Mouse (Mus musculus): ENCODE data around the gene Zbtb45.

The Zbtb45 gene

DNA sequence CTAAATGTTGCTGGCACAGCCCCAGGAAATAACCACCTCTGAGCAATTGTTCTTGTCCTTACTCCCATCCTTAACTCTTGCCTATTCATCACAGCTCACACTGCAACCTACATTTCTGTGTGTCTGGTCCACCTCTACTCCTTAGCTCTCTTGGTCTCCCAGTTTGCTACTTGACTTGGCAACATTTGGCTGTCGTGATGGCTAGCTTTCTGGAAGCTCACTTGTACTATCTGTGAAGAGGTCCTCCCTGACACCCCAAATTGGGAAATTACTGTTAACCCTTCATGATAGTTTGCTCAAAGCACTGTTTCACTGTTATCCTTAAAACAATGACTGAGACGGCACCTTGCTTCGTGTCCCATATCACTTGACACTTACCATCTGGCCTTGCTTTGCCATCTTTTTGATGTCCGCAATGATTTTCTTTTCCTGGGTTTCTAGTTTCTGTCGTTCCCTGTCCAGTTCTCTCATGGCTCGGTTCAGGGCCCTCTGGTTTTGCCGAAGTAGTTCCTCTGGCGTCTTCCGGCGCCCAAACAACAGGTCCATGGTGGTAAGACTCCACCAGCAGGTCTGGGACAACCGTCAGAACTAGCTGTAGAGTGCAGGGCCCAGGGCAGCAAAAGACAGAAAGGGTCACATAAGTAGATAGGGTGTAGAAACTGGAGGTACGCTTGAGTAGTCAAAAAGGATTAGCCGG is 23.8 kb upstream of the Zbtb45 start:
- no peak for DNase-seq

DNA sequence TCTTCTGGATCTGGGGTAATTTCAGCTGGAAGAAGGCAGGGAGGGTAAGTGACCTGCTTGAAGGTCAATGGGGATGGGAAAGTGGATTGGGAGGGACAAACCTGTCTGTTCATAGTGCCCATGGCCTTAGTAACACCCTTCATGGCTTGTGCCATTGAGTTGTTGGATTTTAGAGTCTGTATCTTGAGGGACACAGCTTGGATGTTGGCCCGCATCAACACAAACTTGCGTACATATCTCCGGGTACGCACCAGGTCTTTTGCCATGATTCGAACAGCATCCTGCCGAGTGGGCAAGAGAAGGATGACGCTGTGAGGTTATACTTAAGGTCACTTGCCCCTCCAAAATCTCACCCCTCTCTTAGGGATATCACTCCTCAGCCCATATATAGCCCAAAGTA is 22.7 kb upstream of the Zbtb45 start:
- DNase-seq, result no peak

DNA sequence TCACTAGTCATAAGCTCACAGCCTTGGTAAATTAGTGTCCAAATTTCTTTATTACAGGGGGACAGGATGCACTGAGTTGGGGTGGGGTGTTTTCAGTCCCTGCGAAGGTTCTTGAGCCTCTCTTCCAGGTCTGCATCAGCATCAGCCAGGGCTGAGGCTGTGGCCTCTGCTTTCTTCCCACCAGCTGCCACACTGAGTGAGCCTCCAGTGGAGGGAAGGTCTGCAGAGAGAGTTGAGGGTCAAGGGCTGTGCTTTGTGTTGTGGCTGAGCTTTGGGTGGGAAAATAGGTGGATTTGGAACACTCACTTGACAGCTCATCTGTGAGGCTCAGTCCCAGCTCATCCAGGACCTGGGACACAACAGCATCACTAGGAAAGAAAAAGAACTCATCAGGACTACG is 22.1 kb upstream of the Zbtb45 start:
- no peak for DNase-seq

DNA sequence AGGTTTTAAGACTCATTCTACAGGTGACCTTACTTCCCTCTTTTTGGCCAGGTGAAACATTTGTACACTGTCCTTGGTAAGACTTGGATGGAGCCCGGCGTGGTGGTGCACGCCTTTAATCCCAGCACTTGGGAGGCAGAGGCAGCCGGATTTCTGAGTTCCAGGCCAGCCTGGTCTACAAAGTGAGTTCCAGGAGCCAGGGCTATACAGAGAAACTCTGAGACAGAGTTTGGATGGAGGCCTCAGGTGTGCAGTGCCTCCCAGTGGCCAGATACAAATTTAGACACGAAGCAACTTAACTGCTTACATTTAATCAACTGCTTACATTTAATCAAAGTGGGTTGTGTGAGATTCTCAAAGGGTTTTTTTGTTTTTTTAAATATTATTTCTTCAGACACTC is 21.2 kb upstream of the Zbtb45 start:
- DNase-seq, result no peak

DNA sequence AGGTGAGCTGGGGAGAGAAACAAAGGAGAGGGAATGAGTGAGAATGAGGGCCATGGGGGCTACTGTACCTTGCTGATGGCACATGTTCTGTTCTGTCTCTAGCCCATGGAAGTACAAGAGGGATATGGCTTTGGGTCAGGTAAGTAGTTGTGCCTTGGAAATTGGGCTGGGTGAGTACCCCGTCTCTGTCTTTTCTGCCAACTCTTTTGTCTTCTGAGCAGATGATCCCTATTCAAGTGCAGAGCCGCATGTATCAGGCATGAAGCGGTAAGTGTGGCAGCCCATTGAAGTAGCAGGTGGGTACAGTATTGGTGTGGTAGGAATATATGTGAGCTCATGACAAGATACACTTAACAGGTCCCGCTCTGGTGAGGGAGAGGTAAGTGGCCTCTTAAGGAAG is 19.2 kb upstream of the Zbtb45 start:
- DNase-seq, result no peak

DNA sequence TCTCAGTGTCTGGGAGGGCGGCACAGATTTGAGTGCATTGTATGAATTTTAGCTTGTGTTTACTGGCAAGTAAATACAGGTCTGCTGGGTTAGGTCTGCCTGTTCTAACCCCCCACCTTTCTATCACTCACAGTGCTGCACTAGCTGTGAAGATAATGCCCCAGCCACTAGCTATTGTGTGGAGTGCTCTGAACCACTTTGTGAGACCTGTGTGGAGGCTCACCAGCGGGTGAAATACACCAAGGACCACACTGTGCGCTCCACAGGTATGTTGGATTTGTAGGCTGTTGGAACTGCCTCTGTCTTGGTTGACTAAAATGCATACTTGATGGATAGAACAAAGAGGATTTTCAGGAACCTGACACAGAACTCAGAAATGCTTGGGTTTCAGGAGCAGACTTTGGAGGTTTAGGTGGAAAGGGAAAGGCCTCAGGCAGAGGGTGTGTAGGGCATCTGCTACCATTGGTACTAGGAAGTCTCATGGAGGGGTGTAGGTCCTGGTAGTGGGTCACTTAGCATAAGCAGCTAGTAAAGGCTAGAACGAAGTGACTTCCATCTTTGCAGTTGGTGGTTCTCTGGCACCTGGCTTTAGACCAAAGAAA is 15.8 kb upstream of the Zbtb45 start:
- DNase-seq, result no peak

DNA sequence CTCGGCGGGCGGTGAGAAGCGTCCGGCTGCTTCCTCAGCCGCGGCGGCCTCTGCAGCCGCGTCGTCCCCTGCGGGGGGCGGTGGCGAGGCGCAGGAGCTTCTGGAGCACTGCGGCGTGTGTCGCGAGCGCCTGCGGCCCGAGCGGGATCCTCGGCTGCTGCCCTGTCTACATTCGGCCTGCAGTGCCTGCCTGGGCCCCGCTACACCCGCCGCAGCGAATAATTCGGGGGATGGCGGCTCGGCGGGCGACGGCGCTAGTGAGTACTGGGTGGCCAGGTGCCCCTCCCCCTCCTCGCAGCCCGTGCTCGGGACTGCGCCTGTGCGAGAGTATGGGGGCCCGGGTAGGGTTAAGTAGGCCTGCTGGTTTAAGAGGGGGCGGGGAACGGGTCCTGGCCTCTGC is 15.0 kb upstream of the Zbtb45 start:
- DNase-seq, result peak; percentile 65

DNA sequence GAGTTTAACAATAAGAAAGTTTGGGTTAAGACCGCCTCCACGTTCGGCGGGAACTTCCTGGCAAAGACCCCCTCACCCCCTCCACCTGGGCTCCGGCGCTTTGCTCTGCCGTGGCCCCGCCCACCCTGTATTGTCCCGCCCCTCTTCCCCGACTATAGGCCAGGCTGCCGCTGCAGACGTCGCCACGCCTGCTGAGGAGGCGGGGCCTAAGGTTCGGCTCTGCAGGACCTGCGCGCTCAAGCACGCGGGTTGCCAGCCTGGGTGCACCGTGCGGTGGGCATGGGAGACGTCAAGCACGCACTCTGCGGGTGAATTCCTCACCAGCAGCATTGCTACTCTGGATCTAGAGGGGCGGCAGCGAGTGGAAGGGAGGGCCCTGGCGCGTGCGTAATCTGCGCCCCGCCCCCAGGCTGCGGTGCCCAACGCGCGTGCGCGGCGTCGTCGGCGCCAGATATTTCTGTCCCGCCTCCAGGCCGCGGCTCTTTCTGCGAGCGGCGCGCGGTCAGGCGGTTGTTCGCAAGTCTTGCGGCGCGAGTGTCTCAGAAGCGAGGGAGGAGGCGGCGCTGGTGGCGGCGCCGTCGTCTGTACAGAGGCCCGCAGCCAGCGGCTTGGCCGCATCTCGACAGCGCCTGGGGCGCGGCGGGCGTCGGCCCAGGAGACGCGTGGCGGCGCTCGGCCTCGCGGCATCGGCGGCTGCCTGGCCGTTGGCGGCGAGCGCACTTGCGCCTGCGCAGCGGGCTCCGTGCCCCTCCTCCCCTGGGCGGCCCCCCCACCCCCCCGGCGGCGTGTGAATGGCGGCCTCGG is 14.3 kb upstream of the Zbtb45 start:
- DNase-seq, result peak; percentile 93

DNA sequence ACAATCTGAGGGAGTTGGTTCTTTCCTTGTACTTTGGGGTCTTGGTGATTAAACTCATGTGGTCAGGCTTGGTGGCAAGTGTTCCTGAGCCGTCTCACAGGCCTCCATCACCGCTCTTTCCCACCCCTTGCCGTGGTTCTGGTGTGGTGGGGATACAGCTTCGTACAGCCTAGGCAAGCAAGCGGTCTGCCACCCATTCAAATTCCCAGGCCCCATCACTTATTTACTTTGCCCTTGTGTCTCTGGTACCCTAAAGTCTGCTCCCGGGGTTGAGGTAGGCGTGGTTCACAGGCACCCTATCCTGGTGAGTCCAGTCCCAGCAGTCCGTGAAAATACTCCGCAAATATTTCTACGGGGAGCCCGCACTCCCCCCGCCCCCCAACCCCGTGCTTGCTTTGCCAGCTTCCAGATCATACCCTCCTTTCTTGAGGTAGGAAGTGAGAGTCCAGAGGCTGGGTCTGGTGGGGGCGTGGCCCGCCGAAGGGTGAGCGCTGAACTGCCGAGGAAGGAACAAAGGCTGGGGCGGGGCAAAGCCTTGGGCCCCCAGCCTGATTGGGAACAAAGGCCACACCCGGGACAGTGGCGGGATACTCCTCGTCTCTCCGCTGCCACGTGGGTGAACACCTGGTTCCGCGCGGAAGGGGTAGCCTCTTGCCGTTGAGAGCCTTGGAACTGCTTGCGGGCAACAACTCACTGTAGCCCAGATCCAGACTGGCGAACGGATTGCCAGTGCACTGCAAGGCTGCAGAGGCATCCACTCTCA is 13.1 kb upstream of the Zbtb45 start:
- peak; percentile 72 for DNase-seq

DNA sequence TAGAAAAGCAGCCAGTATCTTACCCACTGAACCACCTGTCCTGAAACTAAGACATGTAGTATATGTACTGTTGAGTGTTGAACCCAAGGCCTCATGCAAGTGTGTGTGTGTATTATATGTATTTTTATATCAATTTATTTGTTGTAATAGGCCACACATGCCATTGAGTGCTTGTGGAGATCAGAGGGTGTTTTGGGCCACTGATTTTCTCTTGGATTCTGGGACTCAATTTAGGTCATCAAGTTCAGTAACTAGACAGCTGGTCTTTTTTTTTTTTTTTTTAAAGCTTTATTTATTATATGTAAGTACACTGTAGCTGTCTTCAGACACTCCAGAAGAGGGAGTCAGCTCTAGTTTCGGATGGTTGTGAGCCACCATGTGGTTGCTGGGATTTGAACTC is 5.4 kb upstream of the Zbtb45 start:
- DNase-seq, result no peak

DNA sequence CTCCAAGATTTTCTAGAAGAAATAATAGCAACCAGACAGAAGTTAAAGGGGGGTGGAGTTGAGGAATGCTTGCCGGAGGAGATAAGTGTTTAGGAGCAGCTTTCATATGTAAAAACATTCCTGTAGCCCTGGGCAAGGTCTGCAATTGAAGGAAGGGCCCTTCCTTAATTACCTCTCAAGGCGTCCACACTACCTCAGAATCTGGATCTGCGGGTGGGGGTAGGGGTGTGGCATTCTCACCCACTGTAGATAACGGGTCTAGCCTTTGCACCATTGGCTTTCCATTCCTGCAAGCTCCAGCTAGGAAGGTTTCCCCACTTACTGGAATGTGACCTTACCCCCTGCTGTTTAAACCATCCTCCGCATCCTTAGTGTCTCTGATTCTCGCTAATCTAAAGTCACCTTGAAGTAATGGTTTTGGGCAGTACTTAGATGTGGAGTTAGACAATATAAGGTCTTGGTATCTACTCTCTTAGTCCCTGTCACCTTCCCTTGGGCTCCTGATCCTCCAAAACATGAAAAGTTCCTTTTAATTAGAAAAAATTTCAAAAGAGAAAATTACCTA is 4.5 kb upstream of the Zbtb45 start:
- DNase-seq, result no peak

DNA sequence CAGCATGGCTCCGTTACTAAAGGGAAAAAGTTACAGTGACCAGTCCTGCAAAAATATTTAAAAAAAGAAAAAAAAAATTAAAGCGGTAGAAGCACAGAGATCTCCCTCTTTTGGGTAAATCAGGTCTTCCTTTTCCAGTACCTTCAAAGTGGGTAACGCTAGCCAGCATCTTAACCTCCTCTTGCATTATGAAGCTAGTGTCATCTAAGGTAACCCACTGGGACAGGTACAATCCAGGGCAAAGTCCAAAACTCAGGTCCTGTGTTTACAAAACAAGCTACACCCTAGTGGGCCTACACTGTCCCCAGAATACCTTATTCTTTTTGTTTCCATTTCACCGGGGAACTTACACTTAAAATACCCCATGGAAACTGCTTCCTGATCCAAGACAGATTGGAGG is 3.8 kb upstream of the Zbtb45 start:
- DNase-seq, result no peak

DNA sequence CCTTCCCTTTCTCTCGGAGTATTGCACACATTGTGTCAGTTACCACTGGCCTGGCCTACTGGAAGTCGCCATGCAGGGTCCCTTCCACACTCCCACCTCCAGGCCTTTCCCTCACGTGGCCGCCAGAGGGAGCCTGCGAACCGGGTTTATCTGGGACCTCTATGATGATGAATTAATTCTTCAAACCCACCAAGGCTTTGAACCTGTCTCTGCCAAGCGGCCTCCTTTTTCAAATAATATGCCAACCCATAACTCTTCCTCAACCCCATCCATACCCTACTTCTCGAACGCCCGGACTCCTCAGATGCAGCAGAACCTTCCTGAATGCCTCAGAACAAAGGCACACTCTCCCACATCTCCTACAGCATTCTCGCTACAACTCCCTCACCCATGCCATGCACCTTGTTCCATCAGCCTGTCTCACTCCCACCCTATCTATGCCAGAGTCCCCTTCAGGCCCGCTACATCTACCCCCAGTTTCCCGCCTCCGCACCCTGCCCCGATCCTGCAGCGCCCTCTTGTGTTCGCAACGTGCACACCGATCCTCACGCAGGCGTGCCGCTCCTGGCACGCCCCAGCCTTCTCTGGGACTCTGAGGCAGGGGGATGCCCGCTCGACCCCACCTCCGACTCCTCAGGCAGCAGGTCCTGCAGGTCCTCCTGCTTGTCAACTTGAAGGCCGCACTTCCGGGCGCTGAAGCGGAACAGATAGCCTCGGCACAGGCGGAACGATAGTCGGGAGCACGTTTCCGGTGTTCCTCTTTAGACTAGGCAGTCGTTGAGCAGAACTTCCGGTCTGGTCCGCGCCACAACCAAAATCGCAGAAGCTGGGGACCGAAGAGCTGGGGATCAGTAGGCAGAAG is 460 bp downstream of the Zbtb45 start:
- peak; percentile 91 for DNase-seq

DNA sequence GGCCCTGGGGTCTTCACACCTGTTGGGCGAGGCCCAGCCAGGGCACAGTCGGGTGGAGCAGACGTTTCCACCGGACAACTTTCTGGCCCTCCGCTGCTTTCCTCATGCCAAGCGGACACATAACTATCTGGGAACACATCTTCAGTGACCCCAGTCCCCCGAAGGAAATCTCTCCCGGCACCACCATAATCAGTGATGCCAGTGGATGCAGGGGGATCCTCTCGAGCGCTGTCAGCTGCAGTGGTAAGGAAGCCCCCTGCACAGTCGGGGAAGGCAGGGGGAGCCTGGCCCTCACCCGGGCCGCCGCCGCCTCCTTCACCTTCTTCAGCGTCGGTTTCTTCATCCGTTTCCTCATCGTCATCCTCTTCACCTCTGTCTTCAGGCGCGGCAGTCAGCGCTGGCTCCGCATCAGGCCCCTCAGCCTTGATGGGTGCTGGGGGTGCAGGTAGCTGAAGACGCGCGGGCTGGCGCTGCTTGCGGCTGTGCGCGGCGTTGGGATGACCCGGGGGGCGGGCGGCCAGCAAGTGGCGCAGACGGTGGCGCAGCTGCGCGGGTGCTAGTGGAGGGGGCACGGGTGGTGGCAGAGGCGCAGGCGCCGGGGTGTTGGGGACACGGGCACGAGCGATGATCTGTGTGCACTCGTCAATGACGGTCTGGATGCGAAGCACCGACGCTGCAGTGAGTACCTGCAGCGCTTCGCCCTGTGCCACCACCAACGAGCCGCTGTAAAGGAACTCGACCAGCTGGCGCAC is 2.3 kb downstream of the Zbtb45 start:
- no peak for DNase-seq

DNA sequence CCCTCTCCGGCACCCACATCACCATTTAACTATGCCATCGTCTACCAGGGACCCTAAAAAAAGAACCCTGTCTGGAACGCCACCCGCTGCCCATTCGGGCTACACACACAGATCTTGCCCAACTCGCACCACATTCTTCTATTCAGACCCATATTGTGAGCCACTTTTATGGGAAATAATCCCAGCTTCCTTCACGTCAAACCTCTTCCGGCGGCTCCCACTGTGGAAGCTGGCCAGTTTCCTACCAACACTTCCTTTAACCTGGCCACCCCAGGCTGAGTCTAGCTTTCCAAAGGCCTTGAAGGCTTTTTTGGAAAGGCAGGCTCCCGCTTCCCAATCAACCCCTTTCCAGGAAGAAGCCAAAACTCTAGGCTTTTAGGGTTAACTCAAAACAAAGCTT is 3.3 kb downstream of the Zbtb45 start:
- DNase-seq, result no peak

DNA sequence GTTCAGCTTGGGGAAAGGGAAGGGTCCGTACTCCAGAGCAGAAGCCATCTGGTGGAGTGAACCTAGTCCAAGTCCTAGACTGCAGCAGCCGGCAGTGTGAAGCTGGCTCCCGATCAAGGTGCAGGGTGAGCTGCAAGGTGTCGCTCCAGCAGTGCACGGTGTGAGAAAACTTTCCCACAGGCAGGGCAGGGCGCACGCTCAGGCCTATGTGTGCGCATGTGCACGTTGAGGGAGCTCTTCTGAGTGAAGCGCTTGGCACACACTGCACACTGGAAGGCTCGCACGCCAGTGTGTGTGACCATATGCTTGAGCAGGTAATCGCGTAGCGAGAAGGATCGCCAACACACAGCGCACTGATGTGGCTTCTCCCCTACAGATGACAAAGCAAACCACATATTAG is 3.8 kb downstream of the Zbtb45 start:
- DNase-seq, result no peak

DNA sequence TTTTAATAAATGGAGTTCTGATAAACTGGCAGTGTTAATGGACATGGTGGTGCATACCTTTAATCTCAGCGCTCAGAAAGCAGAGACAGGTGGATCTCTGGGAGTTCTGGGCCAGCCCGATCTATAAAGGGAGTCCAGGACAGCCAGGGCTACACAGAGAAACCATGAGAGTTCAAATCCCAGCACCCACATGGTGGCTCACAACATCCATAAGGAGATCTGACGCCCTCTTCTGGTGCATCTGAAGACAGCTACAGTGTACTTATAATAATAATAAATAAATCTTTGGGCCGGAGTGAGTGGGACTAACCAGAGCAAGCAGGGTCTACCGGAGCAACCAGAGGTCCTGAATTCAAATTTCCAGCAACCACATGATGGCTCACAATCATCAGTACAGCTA is 6.5 kb downstream of the Zbtb45 start:
- no peak for DNase-seq

DNA sequence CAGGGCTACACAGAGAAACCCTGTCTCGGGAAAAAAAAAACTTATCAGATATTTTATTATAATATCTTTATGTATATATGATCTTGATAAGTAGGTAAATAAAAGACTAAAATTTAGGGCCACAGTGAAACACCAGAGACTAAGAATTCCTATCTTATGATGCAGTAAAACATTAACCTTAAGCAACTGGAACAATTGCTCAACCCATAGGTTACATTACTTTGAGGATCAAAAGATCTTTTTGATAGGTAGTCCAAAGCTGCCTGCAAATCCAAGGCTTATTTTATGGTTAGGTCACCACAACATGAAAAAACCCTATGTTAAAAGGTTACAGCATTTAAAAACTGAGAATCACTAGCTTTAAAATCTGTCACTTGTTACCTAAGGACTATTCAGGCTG is 8.2 kb downstream of the Zbtb45 start:
- no peak for DNase-seq

DNA sequence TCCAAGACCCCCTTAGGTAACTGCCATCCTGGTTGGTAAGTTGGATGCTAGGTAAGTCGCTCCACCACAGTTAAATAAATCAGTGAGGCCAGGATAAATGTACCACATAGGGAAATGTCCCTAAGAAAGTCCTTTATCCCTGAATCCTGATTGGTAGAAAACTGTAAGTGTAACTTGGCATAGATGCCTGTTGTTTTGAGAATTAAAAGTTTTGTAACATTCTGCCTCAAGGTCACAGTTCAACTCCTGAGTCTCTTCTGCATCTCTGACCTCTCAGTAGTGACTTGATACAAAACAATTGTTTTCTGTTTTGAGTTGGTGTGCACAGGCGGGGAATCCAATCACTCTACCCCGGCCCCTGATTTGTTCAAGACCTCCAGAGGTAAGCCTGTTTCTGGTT is 11.0 kb downstream of the Zbtb45 start, which contains the start of gene Trim28:
Gene Trim28, plus strand, starts transcription at position 264 of the 400 bp plus-strand sequence.
- no peak for DNase-seq

DNA sequence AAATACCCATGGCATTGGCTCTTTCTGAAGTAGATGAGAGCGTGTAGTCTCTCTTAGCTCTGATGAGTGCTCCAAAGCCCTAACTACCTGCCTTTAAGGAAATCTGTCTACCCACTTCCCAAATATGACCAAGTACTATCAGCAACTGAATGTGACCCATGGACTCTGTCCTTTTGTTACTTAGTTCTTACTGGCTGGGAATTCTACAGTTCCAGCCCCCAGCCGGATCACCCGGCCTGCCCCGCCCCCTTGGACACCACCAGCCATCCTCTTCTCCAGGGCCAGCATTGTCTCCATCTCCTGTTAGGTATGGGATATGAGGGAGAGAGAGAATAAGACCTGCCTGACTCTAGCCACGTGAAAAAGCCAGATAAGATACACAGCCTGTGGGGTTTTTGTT is 11.8 kb downstream of the Zbtb45 start, which contains the start of gene Slc27a5:
Gene Slc27a5, minus strand, starts transcription at position 140 of the 400 bp plus-strand sequence.
- DNase-seq, result no peak

DNA sequence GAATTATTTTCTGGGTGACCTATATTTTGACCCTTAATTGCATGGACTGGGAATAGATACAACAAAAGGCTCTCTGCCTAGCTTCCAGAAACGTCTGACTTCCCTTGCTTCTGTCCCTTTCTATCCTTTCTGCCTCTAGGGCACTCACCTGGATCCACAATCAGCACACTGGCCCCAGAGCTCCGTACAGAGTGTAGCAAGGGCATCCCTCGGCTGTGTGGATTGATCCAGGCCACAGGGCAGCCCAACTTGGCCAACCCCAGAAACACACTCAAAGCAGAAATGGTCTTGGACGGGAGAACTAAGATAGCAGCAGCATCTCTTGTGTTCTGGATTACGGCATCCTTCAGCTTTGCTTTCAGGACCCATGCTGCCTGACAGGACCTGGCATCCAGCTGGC is 12.6 kb downstream of the Zbtb45 start:
- no peak for DNase-seq

Measured in lung, postnatal 14 days (tissue).